Mouse (Mus musculus) limb, embryonic 12.5 days (tissue): Measurements from ENCODE around the gene P2ry6. TPM values are rescaled to one million over a fixed set of nuclear protein-coding genes. Genes with fewer than 3 reads are reported as not detected.

Experiments
- ATAC-seq: fragments of 200-750 bp; cut with Nextera tagmentation; 2 replicates; pipeline ENCODE4 v1.8.0; 2017; ENCODE audit warnings: low read depth, moderate TSS enrichment; ENCODE audit not compliant: insufficient number of reproducible peaks, insufficient read depth, low FRiP score, low TSS enrichment
- H3K27ac ChIP-seq: fragments of 300-500 bp; sonication (generic); 2 replicates; pipeline ENCODE4 v1.5.1; 2016; ENCODE audit warnings: mild to moderate bottlenecking, moderate library complexity
- H3K27me3 ChIP-seq: fragments of 300-500 bp; sonication (generic); 2 replicates; pipeline ENCODE4 v1.6.1; 2016; ENCODE audit warnings: mild to moderate bottlenecking, moderate library complexity
- H3K36me3 ChIP-seq: fragments of 300-500 bp; sonication (generic); 2 replicates; pipeline ENCODE4 v1.6.1; 2016; ENCODE audit warnings: mild to moderate bottlenecking, moderate library complexity
- H3K4me1 ChIP-seq: fragments of 300-500 bp; sonication (generic); replicated peaks from 2 replicates; pipeline ENCODE4 v1.6.1; 2016
- H3K4me2 ChIP-seq: fragments of 300-500 bp; sonication (generic); 2 replicates; pipeline ENCODE4 v1.6.1; 2016; ENCODE audit warnings: mild to moderate bottlenecking, moderate library complexity
- H3K4me3 ChIP-seq: fragments of 300-500 bp; sonication (generic); replicated peaks from 2 replicates; pipeline ENCODE4 v1.5.1; 2016; ENCODE audit warnings: mild to moderate bottlenecking
- H3K9ac ChIP-seq: fragments of 300-500 bp; sonication (generic); replicated peaks from 2 replicates; pipeline ENCODE4 v1.6.1; 2016; ENCODE audit warnings: mild to moderate bottlenecking, moderate library complexity
- H3K9me3 ChIP-seq: fragments of 300-500 bp; sonication (generic); 2 replicates; pipeline ENCODE4 v1.6.1; 2016; ENCODE audit warnings: mild to moderate bottlenecking, moderate library complexity
- WGBS: fragments of 180-500 bp; shearing (Covaris S2); methylation state at CpG from one replicate; pipeline ENCODE4 v1.1.7; 2016; 5-methylcytosine and 5-hydroxymethylcytosine counted together
- polyA plus RNA-seq: library from polyadenylated mRNA; unstranded; fragments of >200 nt; fragmentation: Nextera tagmentation; extraction: Ambion mirVana; gene quantifications from 2 replicates; pipeline ENCODE4 v1.2.1, GENCODE M21; 2016

P2ry6 gene
- 2.0 and 3.0 TPM in 2 replicates for polyA plus RNA-seq

DNA sequence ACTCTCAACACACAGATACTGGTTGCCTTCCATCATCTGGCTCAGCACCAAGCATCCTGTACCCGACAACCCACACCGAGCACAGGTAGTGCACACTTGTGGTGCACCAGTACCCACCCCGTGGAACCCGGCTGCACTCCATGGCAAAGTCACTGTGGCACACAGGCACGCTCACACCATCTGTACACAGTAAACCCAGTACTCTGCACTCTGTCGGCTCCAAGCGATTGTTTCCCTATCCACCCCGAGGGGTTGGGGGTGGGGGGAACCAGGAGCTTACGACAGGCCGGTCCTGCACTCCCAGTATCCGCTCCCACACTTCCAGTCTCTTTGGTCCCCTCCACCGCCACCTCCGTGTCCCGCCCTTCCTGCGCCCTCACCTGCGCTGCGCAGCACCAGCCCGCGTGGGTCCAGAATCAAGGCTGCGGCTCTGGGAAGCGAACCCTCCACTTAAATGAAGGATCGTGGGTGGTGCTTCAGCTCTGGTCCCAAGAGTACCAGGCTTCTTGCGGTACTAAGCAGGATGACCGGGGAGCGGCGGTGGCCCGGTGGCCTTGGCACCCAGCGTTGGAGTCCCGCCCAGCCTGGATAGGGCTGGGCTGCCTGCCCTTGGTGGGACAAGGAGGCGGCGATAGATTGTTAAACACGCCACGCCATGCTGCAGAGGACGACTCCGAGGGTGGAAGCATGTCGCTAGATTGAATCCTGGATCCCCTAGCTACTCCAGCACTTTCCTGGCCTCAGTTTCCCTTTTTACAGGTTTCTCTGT, at the start of gene P2ry6:
Gene P2ry6 (minus strand): TSS at position 515 of the 769 bp plus-strand sequence.
- H3K27me3 ChIP-seq: peaks cover 44% of the 10 kb centered on the region
- peak within 1 kb of the TSS; percentile 44 for H3K4me3 ChIP-seq

DNA sequence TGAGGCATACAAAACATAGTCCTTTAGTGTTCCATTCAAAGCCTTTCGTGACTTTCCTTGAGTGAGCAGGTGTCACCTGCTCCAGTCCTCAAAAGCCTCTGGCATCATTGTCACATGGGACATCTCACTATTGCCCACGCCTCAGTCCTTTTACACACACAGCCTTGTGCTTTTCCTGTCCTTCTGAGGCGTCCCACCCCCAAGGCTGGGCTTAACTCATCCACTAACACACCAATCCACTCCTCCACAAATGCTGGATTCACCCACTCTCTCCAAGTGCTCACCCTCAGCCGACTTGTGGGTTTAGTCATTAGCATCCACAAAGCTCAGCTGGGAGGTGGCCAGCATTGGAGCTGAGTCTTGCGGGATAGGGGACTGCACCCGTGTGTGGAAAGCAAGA, 43.0 kb upstream of the P2ry6 start:
- no peak overlapping the region for H3K4me3 ChIP-seq
- H3K9ac ChIP-seq: no peak overlapping the region
- WGBS: 67% methylated on average over 6 of the region's 6 CpGs
- H3K27me3 ChIP-seq: peaks cover 26% of the 10 kb centered on the region
- no peak overlapping the region for H3K27ac ChIP-seq
- no peak overlapping the region for H3K4me2 ChIP-seq
- H3K9me3 ChIP-seq: no peaks in the 10 kb centered on the region
- H3K4me1 ChIP-seq: peaks cover 17% of the 10 kb centered on the region
- no peak for ATAC-seq
- H3K36me3 ChIP-seq: no peaks in the 10 kb centered on the region

More for the DNA sequence above, at the start of gene P2ry6:
- Histone ChIP-seq H3K9me3 (no peaks in the 10 kb centered on the region), H3K36me3 (no peaks in the 10 kb centered on the region), H3K27ac (no peak within 1 kb of the TSS), H3K4me1 (peaks cover 34% of the 10 kb centered on the region), H3K4me2 (peak within 1 kb of the TSS; percentile 73), H3K9ac (peak within 1 kb of the TSS; percentile 54)
- whole genome bisulfite sequencing: 4% methylated on average over 36 of the region's 36 CpGs
- ATAC-seq: peak; percentile 56

DNA sequence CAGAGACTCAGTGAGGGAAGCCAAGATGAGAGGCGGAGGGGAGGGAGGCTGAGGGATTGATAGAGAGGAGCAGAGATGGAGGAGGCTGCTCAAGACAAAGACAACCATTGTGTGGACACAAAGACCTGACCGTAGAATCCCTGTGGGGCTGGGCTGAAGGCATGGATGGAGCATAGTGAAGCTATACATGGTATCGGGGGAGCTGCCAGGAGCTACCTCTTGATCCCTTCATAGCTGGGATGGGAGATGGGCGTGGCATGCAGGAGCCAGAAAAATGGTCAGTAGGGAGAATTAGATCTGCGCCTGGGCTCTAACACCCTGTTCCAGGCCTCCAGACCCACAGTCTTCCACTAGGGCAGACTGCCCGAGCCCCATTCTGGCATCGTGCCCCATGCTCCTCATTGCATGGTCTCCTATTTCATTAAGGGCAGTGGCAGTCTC, 42.6 kb upstream of the P2ry6 start:
- Histone ChIP-seq H3K9me3 (no peaks in the 10 kb centered on the region), H3K4me2 (no peak overlapping the region), H3K27ac (no peak overlapping the region), H3K9ac (no peak overlapping the region), H3K4me3 (no peak overlapping the region), H3K36me3 (no peaks in the 10 kb centered on the region), H3K4me1 (peaks cover 21% of the 10 kb centered on the region), H3K27me3 (peaks cover 30% of the 10 kb centered on the region)
- WGBS: 81% methylated on average over 7 of the region's 7 CpGs
- no peak for ATAC-seq

DNA sequence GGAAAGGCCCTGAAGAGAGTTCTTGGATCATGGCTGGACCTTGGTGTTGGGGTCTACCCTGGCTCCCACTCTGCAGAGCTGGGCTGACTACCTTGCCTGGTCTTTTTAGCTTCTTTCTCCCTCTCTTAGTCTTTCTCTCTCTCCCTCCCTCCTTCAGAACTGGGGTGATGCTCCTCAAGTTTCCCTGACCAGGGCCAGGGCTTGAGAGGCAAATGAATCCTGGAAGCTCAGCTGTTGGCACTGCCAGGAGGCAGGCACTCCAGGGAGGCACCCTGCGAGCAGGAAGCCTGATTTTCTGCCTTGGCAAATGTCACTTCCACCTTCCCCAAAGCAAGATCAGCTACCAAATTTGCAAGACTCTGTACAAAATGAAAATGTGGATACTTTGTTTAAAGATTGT, 40.5 kb upstream of the P2ry6 start:
- no peak for ATAC-seq
- Histone ChIP-seq H3K4me3 (no peak overlapping the region), H3K27ac (no peak overlapping the region), H3K4me1 (peaks cover 29% of the 10 kb centered on the region), H3K4me2 (no peak overlapping the region), H3K36me3 (no peaks in the 10 kb centered on the region), H3K27me3 (peaks cover 51% of the 10 kb centered on the region), H3K9me3 (no peaks in the 10 kb centered on the region), H3K9ac (no peak overlapping the region)
- WGBS: 82% methylated on average over 1 of the region's 1 CpGs

DNA sequence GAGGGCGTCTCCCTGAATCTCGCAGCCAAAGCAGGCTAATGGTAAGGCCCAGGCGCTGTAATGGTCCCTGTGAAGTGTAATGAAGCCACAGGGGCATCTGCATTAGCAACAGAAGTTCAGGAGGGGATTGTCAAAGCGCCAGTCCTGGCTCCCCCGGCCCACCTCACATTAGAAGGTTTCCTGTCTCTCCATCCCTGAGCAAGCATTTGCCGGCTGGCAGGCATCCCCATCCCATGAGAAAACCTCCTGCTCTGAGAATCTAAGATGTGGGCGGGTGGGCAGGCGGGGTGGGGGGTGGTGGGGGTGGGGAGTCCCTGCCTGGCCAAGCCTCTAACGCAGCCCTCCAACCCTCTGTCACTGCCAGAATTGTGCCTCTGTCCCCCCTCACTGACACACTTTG, 39.6 kb upstream of the P2ry6 start:
- Histone ChIP-seq H3K4me3 (no peak overlapping the region), H3K27ac (no peak overlapping the region), H3K9me3 (no peaks in the 10 kb centered on the region), H3K9ac (no peak overlapping the region), H3K36me3 (no peaks in the 10 kb centered on the region), H3K27me3 (peaks cover 60% of the 10 kb centered on the region), H3K4me1 (peaks cover 29% of the 10 kb centered on the region), H3K4me2 (no peak overlapping the region)
- WGBS: 23% methylated on average over 9 of the region's 9 CpGs
- ATAC-seq: no peak

DNA sequence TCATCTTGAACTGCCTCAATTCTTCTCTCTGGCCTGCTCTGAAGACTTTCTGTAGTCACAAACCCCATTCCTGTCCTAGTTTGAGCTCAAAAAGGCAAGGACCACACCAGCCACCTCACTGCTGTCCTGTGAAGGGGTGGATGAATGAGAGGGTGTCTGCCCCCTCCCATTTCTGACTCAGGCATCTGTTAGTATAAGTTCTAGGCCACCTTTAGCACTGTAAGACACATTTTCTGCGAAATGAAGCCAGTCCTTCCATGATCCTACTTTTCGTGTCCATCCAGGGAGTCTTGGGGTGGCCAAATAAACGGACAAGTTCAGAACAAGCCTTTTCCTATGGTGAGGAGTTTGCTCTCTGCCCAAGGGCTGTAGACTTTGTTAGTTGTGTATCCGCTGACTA, 38.1 kb upstream of the P2ry6 start, which contains the start of gene P2ry2:
Gene P2ry2 (minus strand): TSS at position 326 of the 400 bp plus-strand sequence.
- 71% methylated on average over 4 of the region's 4 CpGs for WGBS
- no peak for ATAC-seq
- Histone ChIP-seq H3K9me3 (no peaks in the 10 kb centered on the region), H3K27ac (no peak within 1 kb of the TSS), H3K4me2 (peak within 1 kb of the TSS; percentile 97), H3K27me3 (peaks cover 64% of the 10 kb centered on the region), H3K4me1 (peaks cover 29% of the 10 kb centered on the region), H3K36me3 (no peaks in the 10 kb centered on the region), H3K9ac (peak within 1 kb of the TSS; percentile 52), H3K4me3 (peak within 1 kb of the TSS; percentile 56)

DNA sequence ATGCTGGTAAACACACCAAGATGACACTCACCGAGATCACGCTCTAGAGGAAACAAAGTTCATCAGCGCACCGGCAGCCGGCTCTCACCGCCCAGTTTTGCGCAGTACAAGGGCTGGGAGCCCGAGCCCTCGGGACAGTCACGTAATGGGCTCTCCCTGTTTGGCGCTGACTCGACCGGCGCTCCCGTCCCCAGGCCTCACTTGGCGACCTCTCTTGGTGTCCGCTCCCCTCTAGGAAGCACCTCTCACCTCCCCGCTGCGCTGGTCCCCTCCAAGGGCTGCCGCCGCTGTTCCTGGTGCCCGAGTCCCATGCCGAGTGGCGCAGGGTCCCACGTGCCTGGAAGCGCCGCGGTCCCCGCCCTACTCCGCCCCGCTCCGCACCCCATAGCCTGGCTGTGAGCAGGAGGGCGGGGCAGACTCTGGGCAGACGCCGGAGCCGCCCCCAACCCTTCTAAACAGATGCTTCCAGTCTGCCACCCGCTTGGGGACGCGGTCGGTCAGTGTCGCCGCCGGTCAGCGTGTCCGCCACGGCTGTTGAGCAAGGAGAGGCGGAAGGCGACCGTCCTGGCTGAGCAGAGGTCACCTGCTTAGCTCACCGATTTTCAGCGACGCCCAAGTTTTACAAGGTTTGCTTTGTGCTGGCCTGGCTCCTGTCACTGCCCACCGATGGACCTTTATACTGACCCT, 37.4 kb upstream of the P2ry6 start:
- peak overlapping the region; percentile 97 for H3K4me2 ChIP-seq
- H3K4me3 ChIP-seq: peak overlapping the region; percentile 56
- H3K27ac ChIP-seq: no peak overlapping the region
- H3K9ac ChIP-seq: peak overlapping the region; percentile 52
- WGBS: under 1% methylated on average over 53 of the region's 53 CpGs
- peaks cover 29% of the 10 kb centered on the region for H3K4me1 ChIP-seq
- H3K27me3 ChIP-seq: peaks cover 64% of the 10 kb centered on the region
- ATAC-seq: peak; percentile 86
- H3K36me3 ChIP-seq: no peaks in the 10 kb centered on the region
- H3K9me3 ChIP-seq: no peaks in the 10 kb centered on the region

DNA sequence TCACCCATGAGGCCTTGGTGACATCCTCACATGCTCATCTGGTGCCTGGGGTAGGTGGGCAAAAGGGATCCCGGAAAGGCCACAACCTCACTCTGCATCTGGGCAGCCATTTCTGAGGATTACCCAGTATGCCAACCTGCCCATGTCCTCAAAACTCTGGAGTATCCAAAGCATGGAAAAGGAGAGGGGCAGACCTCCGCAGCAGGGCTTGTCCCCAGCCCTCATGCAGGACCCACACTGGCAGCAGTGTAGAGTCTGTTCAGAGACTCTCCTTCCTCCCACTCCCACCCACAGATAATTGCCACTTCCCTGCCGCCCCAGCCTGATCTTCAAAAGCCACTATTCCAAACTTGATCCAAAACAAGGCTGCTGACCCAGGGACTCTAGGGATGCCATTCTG, 36.3 kb upstream of the P2ry6 start:
- Histone ChIP-seq H3K36me3 (no peaks in the 10 kb centered on the region), H3K9ac (no peak overlapping the region), H3K4me3 (no peak overlapping the region), H3K9me3 (no peaks in the 10 kb centered on the region), H3K27ac (no peak overlapping the region), H3K4me1 (peaks cover 29% of the 10 kb centered on the region), H3K4me2 (no peak overlapping the region), H3K27me3 (peaks cover 64% of the 10 kb centered on the region)
- 60% methylated on average over 3 of the region's 3 CpGs for WGBS
- no peak for ATAC-seq

DNA sequence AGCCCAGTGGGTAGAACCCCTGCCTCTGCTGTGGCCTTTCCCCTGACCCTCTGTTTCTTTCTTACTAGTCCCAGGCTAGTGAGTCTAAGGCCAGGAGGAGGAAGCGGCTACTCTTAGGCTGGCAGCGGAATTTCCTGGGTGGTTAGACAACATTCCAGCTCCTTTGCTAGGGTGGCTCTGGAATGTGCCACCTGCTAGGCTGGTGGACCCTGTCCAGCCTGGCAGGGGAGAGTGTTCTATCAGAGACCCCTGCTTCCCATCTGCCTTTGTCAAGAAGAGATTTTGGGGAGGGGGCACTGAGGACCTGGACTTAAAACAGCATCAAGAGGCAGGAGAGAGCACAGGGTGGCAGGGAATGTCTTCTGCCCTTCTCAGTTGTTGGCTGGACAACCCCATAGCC, 31.8 kb upstream of the P2ry6 start:
- ATAC-seq: no peak
- Histone ChIP-seq H3K27me3 (peaks cover 26% of the 10 kb centered on the region), H3K4me3 (no peak overlapping the region), H3K4me1 (peaks cover 17% of the 10 kb centered on the region), H3K27ac (no peak overlapping the region), H3K9ac (no peak overlapping the region), H3K4me2 (no peak overlapping the region), H3K36me3 (no peaks in the 10 kb centered on the region), H3K9me3 (no peaks in the 10 kb centered on the region)
- WGBS: 68% methylated on average over 2 of the region's 2 CpGs

DNA sequence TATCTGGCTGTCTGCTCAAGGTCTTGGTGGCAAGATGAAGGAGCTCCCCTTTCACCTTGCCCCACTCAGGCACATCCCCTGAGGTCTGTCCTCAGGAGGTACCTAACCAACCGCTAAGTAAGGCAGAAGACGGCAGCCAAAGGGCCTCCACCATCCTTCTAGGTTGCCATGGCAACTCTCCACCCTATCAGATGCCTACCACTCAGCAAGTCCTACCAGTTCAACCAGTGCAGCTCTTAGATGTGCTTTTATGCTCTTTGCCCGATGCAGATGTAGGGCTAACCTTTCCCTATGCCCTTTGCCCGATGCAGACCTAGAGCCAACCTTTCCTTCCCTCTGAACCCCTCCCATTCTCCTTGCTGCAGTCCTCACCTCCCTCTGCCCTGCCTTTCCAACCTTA, 30.7 kb upstream of the P2ry6 start:
- Histone ChIP-seq H3K4me1 (peaks cover 17% of the 10 kb centered on the region), H3K27me3 (peaks cover 15% of the 10 kb centered on the region), H3K4me2 (no peak overlapping the region), H3K4me3 (no peak overlapping the region), H3K9ac (no peak overlapping the region), H3K9me3 (no peaks in the 10 kb centered on the region), H3K27ac (no peak overlapping the region), H3K36me3 (no peaks in the 10 kb centered on the region)
- ATAC-seq: no peak
- 53% methylated on average over 4 of the region's 4 CpGs for WGBS

DNA sequence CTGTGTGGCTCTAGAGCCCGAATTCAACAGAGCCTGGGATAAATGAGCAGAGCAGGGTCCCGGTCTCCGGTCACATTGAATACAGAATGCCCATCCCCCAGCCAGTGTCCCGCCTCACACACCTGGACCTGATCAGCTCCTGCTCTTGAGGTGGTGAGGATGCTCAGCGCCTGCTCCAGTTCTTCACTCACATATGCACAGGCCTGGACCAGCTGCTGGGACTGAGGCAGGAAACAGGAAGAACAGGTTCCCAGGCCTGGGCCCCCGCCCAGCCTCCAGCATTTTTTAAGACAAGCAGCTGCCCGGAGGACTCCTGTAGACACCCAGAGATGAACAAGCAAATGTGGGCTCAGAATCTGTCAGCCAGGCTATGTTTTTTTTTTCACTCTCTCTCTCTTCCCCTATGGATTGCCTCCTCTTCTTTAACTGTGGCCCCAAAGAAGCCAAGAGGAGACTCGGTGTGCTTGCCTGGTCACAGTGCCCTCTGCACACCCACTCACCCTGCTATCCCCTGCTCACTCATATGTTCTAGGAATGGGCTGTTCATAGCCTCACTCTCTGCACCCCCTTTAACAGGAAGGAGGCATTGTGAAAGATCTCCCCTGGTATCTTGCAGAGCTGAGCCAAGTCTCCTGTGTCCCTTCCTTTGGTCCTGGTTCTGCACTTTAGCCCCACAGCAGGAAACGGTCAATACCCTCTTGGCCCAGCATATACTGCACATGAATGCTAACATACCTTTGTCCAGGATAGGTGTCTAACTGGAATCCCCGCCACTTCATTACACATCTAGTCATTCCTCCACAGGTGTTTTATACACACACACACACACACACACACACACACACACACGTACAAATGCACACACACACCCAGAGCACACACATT, 29.2 kb upstream of the P2ry6 start:
- ATAC-seq: peak; percentile 65; the same call in 1 of the 2 replicates
- H3K9ac ChIP-seq: no peak overlapping the region

More for the DNA sequence above, 29.2 kb upstream of the P2ry6 start:
- no peak overlapping the region for H3K4me2 ChIP-seq
- no peaks in the 10 kb centered on the region for H3K9me3 ChIP-seq
- H3K27me3 ChIP-seq: peaks cover under 1% of the 10 kb centered on the region; the same call in 1 of the 2 replicates
- H3K27ac ChIP-seq: peak overlapping the region; percentile 26; the same call in 1 of the 2 replicates
- H3K4me1 ChIP-seq: peaks cover 17% of the 10 kb centered on the region
- no peak overlapping the region for H3K4me3 ChIP-seq
- no peaks in the 10 kb centered on the region for H3K36me3 ChIP-seq
- WGBS: 50% methylated on average over 11 of the region's 11 CpGs
